Mouse (Mus musculus) embryonic stem cell, embryonic (primary cell): ENCODE data around the gene Gm10197.

Source experiments
- CTCF ChIA-PET, 4 experiments: fragments of 300-600 bp in 2 of 4; fragments of 350-600 bp in 2 of 4; sonication (Branson Sonifier 250); formaldehyde crosslinking; loops; one replicate each; lab custom pipeline; 2022; ENCODE audit warnings: inconsistent platforms in 2 of 4; lab: Charles Lee
- POLR2A ChIA-PET, 4 experiments: fragments of 300-600 bp in 2 of 4; fragments of 350-600 bp in 2 of 4; sonication (Branson Sonifier 250); formaldehyde crosslinking; loops; one replicate each; lab custom pipeline; 2022; ENCODE audit warnings: antibody characterized with exemption in 4 of 4, inconsistent platforms in 1 of 4; lab: Charles Lee

Gm10197 gene

GRCm38 (mm10) chr19:53400332-53401110 lies 29.0 kb upstream of the Gm10197 start:
- POLR2A ChIA-PET: interaction anchor here in 3 of 4 experiments (0.5 to 2.4 kb wide), 6 partner anchors 10 to 199 kb away, joined by 3 to 10 read pairs (median 4); partner anchors contain the start of gene Smc3 (in 2 of the 3)
- CTCF ChIA-PET: interaction anchor here in 2 of 4 experiments (0.9 to 1.2 kb wide), 3 partner anchors 9 to 176 kb away, joined by 3 to 4 read pairs (median 3); no protein-coding TSS in a partner anchor

GRCm38 (mm10) chr19:53399213-53399612 lies 27.6 kb upstream of the Gm10197 start:
- ChIA-PET POLR2A (interaction anchor here in 3 of 4 experiments (0.6 to 2.4 kb wide), 7 partner anchors 11 to 253 kb away, joined by 3 to 10 read pairs (median 3); no protein-coding TSS in a partner anchor), CTCF (interaction anchor here in 3 of 4 experiments (0.6 kb wide), 4 partner anchors 61 to 336 kb away, joined by 4 to 9 read pairs (median 6); no protein-coding TSS in a partner anchor)

DNA sequence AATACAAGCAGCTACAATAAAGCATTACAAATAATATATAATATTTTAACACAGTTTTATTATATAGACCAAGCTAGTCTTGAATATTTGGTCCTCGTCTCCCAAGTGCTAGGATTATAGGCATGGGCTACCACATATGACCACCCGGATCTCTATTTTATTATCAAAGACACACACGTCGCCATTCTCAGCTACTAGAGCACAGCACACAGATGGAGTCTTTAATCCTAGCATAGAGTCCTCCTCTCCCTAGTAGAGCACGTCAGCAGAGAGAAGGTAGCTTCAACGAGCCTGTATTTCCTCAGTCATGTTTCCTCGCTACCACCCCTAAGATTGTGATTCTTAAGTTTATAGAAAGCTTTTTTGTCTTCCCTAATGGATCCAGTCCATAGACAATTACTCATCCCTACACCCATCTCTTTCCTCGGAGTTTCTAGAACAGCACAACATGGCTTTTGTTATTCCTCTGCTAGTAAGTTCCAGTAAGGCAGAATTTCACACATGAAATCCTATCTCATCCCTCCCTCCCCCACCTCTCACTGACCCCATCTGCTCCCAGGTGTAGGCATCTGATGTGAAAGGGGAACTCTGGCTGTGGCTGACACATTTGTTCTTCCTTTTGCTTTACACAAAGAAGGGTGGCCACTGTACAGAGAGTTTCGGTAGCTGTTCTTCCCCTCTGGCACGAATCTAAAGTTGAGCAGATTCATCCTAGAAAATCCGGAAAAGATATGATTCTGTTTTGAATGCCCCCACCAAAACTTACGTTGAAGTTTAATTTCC lies 26.1 kb upstream of the Gm10197 start:
- ChIA-PET POLR2A (interaction anchor here in 2 of 4 experiments (0.9 to 1.6 kb wide), 7 partner anchors 9 to 202 kb away, joined by 3 to 6 read pairs (median 3); partner anchors contain the start of gene Smc3 (in 1 of the 2)), CTCF (no interaction called here)

- ChIA-PET POLR2A (interaction anchor here in 3 of 4 experiments (0.7 to 4.9 kb wide), 7 partner anchors 10 to 358 kb away, joined by 3 to 37 read pairs (median 3); partner anchors contain the start of gene Smc3 (in 1 of the 3)), CTCF (interaction anchor here in 2 of 4 experiments (0.5 to 2.7 kb wide), 4 partner anchors 55 to 241 kb away, joined by 3 to 8 read pairs (median 3); no protein-coding TSS in a partner anchor)
These were observed 24.2 kb upstream of the Gm10197 start for GRCm38 (mm10) chr19:53395805-53396204.

DNA sequence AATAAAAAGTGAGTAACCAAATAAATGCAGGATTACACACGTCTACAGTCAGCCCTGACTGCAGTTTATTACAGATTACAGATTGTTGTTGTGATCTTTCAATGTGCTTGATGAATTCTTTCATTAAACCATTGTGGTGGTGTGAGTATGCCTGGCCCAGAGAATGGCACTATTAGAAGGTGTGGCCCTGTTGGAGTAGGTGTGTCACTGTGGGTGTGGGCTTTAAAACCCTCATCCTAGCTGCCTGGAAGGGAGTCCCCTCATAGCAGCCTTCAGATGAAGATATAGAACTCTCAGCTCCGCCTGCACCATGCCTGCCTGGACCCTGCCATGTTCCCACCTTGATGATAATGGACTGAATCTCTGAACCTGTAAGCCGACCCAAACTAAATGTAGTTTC lies 23.4 kb upstream of the Gm10197 start:
- CTCF ChIA-PET: interaction anchor here (0.6 to 2.7 kb wide), 37 partner anchors 8 to 430 kb away, joined by 3 to 13 read pairs (median 6); partner anchors contain the start of gene Smc3 (in 1 of the 4)
- POLR2A ChIA-PET: interaction anchor here (0.6 to 4.9 kb wide), 32 partner anchors 8 to 357 kb away, joined by 3 to 52 read pairs (median 5); partner anchors contain the start of genes Dusp5 (in 2 of the 4) and Smc3 (in 2 of the 4)

DNA sequence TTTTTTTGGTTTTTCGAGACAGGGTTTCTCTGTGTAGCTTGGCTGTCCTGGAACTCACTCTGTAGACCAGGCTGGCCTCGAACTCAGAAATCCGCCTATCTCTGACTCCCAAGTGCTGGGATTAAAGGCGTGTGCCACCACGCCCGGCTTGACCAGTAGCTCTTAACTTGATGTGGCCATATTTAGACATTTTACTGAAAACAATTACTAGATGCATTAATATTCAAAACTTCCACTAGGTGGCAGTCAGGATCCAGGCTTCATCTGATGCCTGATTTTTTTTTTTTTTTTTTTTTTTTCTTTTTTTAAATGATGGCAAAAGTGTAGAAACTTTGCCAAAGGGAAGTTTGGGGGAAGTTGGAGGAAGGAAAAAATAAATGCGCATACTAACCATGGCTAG lies 23.0 kb upstream of the Gm10197 start:
- POLR2A ChIA-PET: interaction anchor here (0.6 to 4.9 kb wide), 53 partner anchors 8 to 600 kb away, joined by 3 to 52 read pairs (median 5); partner anchors contain the start of genes Smc3 (in 4 of the 4) and Dusp5 (in 2 of the 4)
- CTCF ChIA-PET: interaction anchor here (0.5 to 2.7 kb wide), 94 partner anchors 8 to 947 kb away, joined by 3 to 19 read pairs (median 5); partner anchors contain the start of genes Smc3 (in 3 of the 4), Bbip1 (in 1 of the 4), Dusp5 (in 1 of the 4) and Gm10197 (in 1 of the 4)

GRCm38 (mm10) chr19:53393646-53394045 lies 22.1 kb upstream of the Gm10197 start:
- CTCF ChIA-PET: interaction anchor here (0.6 to 2.7 kb wide), 30 partner anchors 9 to 341 kb away, joined by 3 to 13 read pairs (median 4); partner anchors contain the start of genes Smc3 (in 2 of the 4) and Gm10197 (in 1 of the 4)
- POLR2A ChIA-PET: interaction anchor here (0.6 to 4.9 kb wide), 40 partner anchors 8 to 599 kb away, joined by 3 to 52 read pairs (median 5); partner anchors contain the start of genes Smc3 (in 4 of the 4) and Dusp5 (in 2 of the 4)

DNA sequence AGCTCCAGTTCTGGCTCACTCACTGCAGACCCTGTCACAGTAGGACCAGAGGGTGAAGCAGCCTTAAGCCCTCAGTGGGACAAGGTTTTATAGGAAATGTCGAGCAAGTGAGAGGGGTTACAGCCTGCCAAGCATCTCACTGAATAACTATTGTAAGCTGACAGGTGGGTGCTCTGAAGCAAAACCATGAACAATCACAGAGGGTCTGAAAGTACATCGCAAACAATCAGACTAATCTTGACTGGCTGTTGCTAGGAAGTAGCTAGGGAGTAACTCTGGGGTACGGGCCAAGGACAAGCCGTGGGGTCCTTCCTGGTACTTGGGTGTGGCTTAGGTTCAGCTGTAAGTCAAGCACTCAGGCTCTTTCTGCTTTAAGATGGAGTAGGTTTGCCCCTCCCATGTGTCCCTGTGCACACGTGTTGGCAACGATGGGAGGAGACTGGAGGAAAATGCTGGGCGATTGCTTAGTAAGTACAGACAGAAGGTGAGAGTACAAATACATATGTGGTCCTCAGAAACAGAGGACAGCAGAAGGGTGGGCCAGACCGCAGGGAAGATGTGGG lies 21.3 kb upstream of the Gm10197 start:
- CTCF ChIA-PET: interaction anchor here in 3 of 4 experiments (0.5 to 2.1 kb wide), 7 partner anchors 10 to 361 kb away, joined by 3 to 9 read pairs (median 4); partner anchors contain the start of gene Smc3 (in 1 of the 3)
- POLR2A ChIA-PET: interaction anchor here (0.6 to 4.9 kb wide), 27 partner anchors 8 to 367 kb away, joined by 3 to 52 read pairs (median 4); partner anchors contain the start of genes Smc3 (in 3 of the 4) and Dusp5 (in 1 of the 4)

DNA sequence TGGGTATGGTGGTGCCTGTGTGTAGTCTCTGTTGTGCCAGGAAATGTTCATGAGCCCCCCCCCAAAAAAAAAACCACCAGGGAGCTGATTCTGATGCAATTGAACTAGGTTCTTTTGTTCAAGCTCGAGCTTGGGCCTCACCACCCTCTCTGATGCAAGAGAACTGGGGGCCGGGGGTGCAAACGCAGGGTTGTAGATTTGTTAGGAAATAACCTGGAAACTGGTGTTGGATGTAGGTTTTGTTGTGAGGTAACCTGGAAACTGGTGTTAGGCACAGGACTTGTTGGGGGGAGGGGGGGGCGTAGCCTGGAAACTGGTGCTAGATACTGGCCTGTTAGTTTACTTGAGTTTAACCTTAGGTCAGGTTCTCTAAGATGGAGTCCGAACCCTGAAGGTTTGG lies 20.2 kb upstream of the Gm10197 start:
- POLR2A ChIA-PET: interaction anchor here (0.6 to 14.4 kb wide), 50 partner anchors 11 to 533 kb away, joined by 3 to 211 read pairs (median 4); partner anchors contain the start of genes Dusp5 (in 2 of the 4), Smc3 (in 2 of the 4) and Gm10197 (in 1 of the 4)
- CTCF ChIA-PET: interaction anchor here in 2 of 4 experiments (0.6 to 0.9 kb wide), 6 partner anchors 208 to 662 kb away, joined by 3 to 6 read pairs (median 4); partner anchors contain the start of gene Smc3 (in 1 of the 2)

DNA sequence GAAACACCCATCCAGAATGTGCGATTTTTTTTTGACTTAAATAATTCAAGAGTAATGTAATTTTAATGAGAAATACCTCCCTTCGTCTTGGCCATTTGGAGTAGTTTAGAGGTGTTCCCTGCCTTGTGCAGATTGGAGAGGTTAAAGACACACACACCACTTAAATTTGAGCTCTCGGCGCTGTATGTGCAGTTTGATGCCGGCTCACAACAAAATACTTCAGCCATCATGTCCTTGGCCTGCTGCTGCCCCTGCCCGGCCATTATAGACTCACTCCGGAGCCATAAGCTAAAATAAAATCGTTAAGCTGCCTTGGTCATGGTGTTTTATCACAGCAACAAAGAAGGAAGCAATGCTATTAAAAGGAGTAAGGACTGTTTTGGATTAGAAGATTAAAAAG lies 19.8 kb upstream of the Gm10197 start:
- ChIA-PET POLR2A (interaction anchor here (0.7 to 14.4 kb wide), 48 partner anchors 12 to 534 kb away, joined by 3 to 211 read pairs (median 4); partner anchors contain the start of genes Dusp5 (in 2 of the 4), Smc3 (in 2 of the 4) and Gm10197 (in 1 of the 4)), CTCF (interaction anchor here in 2 of 4 experiments (0.6 to 0.9 kb wide), 6 partner anchors 208 to 663 kb away, joined by 3 to 6 read pairs (median 4); partner anchors contain the start of gene Smc3 (in 1 of the 2))

GRCm38 (mm10) chr19:53390495-53391007 lies 19.0 kb upstream of the Gm10197 start, which contains the start of gene Smndc1:
Smndc1 (minus strand) TSS chr19:53390578.
- CTCF ChIA-PET: no interaction called here

DNA sequence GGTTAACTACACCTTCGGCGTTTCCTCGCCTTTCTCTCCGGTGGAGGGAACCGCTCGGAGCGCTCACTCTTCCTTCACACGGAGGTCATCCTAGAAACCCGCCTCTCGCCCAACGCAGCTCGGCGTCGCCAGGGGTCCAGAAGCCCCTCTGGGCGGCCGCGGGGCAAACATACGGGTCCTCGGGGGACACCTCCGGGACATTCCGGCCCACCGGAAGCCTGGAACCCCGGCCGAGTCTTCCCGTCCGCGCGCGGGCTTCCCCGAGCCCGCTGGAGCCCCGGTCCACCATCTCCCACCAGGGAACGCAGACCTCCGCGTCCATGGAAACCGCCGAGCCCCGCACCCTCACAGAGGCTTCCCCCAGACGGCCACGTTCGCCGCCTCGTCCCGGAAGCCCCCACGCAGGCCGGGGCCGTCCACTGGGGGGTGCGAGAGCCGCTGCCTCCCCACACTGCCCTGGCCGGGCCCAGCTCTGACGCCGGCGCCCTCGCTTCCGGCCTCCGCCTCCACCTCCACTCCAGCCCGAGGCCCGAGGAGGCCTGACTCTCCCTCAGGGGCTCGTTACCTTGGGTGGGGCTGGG lies 18.4 kb upstream of the Gm10197 start:
- POLR2A ChIA-PET: interaction anchor here in 3 of 4 experiments (0.6 to 14.4 kb wide), 36 partner anchors 8 to 429 kb away, joined by 3 to 211 read pairs (median 4); partner anchors contain the start of genes Smc3 (in 3 of the 3), Gm10197 (in 1 of the 3) and Mxi1 (in 1 of the 3)
- CTCF ChIA-PET: no interaction called here

More at GRCm38 (mm10) chr19:53390495-53391007, 19.0 kb upstream of the Gm10197 start, which contains the start of gene Smndc1:
- POLR2A ChIA-PET: interaction anchor here in 3 of 4 experiments (0.6 to 14.4 kb wide), 14 partner anchors 9 to 217 kb away, joined by 3 to 211 read pairs (median 4); partner anchors contain the start of genes Gm10197 (in 1 of the 3) and Smc3 (in 1 of the 3)

GRCm38 (mm10) chr19:53389417-53389816 lies 17.9 kb upstream of the Gm10197 start:
- POLR2A ChIA-PET: interaction anchor here in 3 of 4 experiments (0.7 to 14.4 kb wide), 46 partner anchors 8 to 430 kb away, joined by 3 to 211 read pairs (median 4); partner anchors contain the start of genes Smc3 (in 3 of the 3), Gm10197 (in 1 of the 3) and Mxi1 (in 1 of the 3)
- CTCF ChIA-PET: no interaction called here

GRCm38 (mm10) chr19:53383336-53383735 lies 11.8 kb upstream of the Gm10197 start:
- ChIA-PET POLR2A (interaction anchor here (0.5 to 14.4 kb wide), 17 partner anchors 8 to 314 kb away, joined by 3 to 211 read pairs (median 4); partner anchors contain the start of genes Smc3 (in 2 of the 4) and Gm10197 (in 1 of the 4)), CTCF (interaction anchor here in 2 of 4 experiments (0.7 to 1.1 kb wide), 2 partner anchors 11 to 20 kb away, joined by 3 to 9 read pairs; no protein-coding TSS in a partner anchor)

GRCm38 (mm10) chr19:53378421-53378820 lies 6.9 kb upstream of the Gm10197 start:
- ChIA-PET POLR2A (interaction anchor here in 3 of 4 experiments (0.6 to 14.4 kb wide), 16 partner anchors 5 to 236 kb away, joined by 3 to 211 read pairs (median 3); partner anchors contain the start of genes Dusp5 (in 1 of the 3), Gm10197 (in 1 of the 3) and Smndc1 (in 1 of the 3)), CTCF (no interaction called here)
